In the genomic region with DNA sequence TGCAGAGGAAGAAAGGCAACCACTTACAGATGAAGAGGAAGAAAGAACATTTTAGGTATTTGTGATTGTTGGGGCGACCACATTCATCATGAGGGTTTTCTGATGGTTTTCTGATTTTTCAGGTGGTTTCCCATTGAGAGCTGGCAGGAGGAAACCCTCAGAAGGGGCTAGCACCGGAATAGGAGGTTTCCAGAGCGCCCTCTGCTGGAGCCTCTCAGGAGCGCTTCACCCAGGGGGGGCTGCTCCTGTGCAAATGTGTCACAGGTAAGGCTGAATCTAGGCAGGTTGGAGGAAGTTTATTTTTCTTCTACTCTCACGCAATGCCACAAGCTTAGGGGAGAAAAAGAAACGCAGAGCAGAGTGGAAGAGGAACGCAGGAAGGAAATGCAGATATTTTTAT, we compare ENCODE assay signal across 15 mouse cellular contexts.
DNase-seq lines count a peak whose midpoint lies in the region; ATAC-seq and TF ChIP-seq lines count a peak whose summit lies in the region.
"Had no signal": no experiment of that assay in that cellular context is flagged by ENCODE, and none has a peak within 500 bp of the region (broad histone marks: within the 10 kb centered on the region; RNA-seq: fewer than 3 reads in every experiment).

No protein-coding gene starts in this region.

- no peak for ATAC-seq in CD4-positive, CD25-positive, alpha-beta regulatory T cell, adult 4 months
- no peak for ATAC-seq in liver, postnatal 0 days
- no peak for ATAC-seq in activated CD4-positive, CD25-positive, alpha-beta regulatory T cell, adult 4 months
- ATAC-seq: intestine, embryonic 16.5 days had no signal

- no peak overlapping the region for H3K4me2 ChIP-seq in liver, postnatal 0 days (ENCODE audit: low read depth, low read length)
- H3K4me2 ChIP-seq: embryonic facial prominence, embryonic 12.5 days; heart, embryonic 15.5 days; limb, embryonic 15.5 days; stomach, embryonic 15.5 days had no signal

- H3K9ac ChIP-seq in liver, postnatal 0 days (replicated peaks) = no peak overlapping the region
- H3K9ac ChIP-seq: embryonic facial prominence, embryonic 12.5 days; heart, embryonic 15.5 days; limb, embryonic 15.5 days; stomach, embryonic 15.5 days had no signal

- 60% methylated on average over 7 of the region's 7 CpGs for WGBS in liver, postnatal 0 days (ENCODE audit: insufficient replicate concordance)

- TF ChIP-seq CTCF in layer of hippocampus, adult 2 months (conservative IDR thresholded peaks at IDR 0.05) = peak; percentile 71
- TF ChIP-seq CTCF in E14TG2a.4 (conservative IDR thresholded peaks at IDR 0.05; ENCODE audit: low read length) = peak; percentile 42
- TF ChIP-seq CTCF in liver, postnatal 0 days (IDR thresholded peaks at IDR 0.05; ENCODE audit: low read depth) = peak; percentile 49

- H3K4me3 ChIP-seq in layer of hippocampus, adult 2 months = no peak overlapping the region
- H3K4me3 ChIP-seq in E14TG2a.4 (replicated peaks; ENCODE audit: low read length) = no peak overlapping the region
- H3K4me3 ChIP-seq in liver, postnatal 0 days (ENCODE audit: low read depth, low read length) = no peak overlapping the region
- H3K4me3 ChIP-seq: embryonic facial prominence, embryonic 12.5 days; heart, embryonic 15.5 days; limb, embryonic 15.5 days; myocyte; stomach, embryonic 15.5 days had no signal

- no peak overlapping the region for H3K27ac ChIP-seq in layer of hippocampus, adult 2 months
- H3K27ac ChIP-seq in liver, postnatal 0 days (ENCODE audit: low read depth) = no peak overlapping the region
- H3K27ac ChIP-seq: embryonic facial prominence, embryonic 12.5 days; heart, embryonic 15.5 days; limb, embryonic 15.5 days; stomach, embryonic 15.5 days had no signal

- H3K36me3 ChIP-seq in E14TG2a.4 (ENCODE audit: insufficient read depth, low read length) = no peaks in the 10 kb centered on the region
- no peaks in the 10 kb centered on the region for H3K36me3 ChIP-seq in liver, postnatal 0 days (replicated peaks; ENCODE audit: insufficient read depth, low read length)
- H3K36me3 ChIP-seq: embryonic facial prominence, embryonic 12.5 days; heart, embryonic 15.5 days; limb, embryonic 15.5 days; stomach, embryonic 15.5 days had no signal

- H3K4me1 ChIP-seq in E14TG2a.4 (replicated peaks; ENCODE audit: low read depth, low read length) = peaks cover 6% of the 10 kb centered on the region
- peaks cover 8% of the 10 kb centered on the region for H3K4me1 ChIP-seq in liver, postnatal 0 days (ENCODE audit: insufficient read depth)
- H3K4me1 ChIP-seq: embryonic facial prominence, embryonic 12.5 days; heart, embryonic 15.5 days; limb, embryonic 15.5 days; stomach, embryonic 15.5 days had no signal

- H3K9me3 ChIP-seq in E14TG2a.4 (ENCODE audit: low read length) = 0 out of 2 replicates have a peak, but pooled peaks cover 2% of the 10 kb centered on the region
- H3K9me3 ChIP-seq in liver, postnatal 0 days (ENCODE audit: low read length) = no peaks in the 10 kb centered on the region
- H3K9me3 ChIP-seq: embryonic facial prominence, embryonic 12.5 days; heart, embryonic 15.5 days; limb, embryonic 15.5 days; stomach, embryonic 15.5 days had no signal

- no peaks in the 10 kb centered on the region; the same call in 1 of the 2 replicates for H3K27me3 ChIP-seq in E14TG2a.4 (ENCODE audit: insufficient read depth, low read length)
- H3K27me3 ChIP-seq in liver, postnatal 0 days (ENCODE audit: insufficient read depth, low read length) = no peaks in the 10 kb centered on the region
- H3K27me3 ChIP-seq: embryonic facial prominence, embryonic 12.5 days; heart, embryonic 15.5 days; limb, embryonic 15.5 days; stomach, embryonic 15.5 days had no signal

- TF ChIP-seq EP300 in liver, postnatal 0 days (IDR thresholded peaks at IDR 0.05; ENCODE audit: low read depth) = no peak

- DNase-seq in CD4-positive, CD25-positive, alpha-beta regulatory T cell, adult 2 months (ENCODE audit: low read depth, low spot score) = peak; percentile 32
- DNase-seq in layer of hippocampus, adult 2 months (ENCODE audit: low spot score in 2 of 2) = no peak
- DNase-seq in layer of hippocampus, adult 9-10 months (ENCODE audit: low spot score) = no peak
- peak; percentile 23 for DNase-seq in liver, postnatal 0 days
- no peak for DNase-seq in embryo, embryonic 10 days (ENCODE audit: low spot score)
- DNase-seq: retina, postnatal 1 day had no signal

Comparison
In these comparisons a context has a peak if more than half of its experiments do, and no peak if none do; other contexts are left out.
1. DNase-seq: peak in CD4-positive, CD25-positive, alpha-beta regulatory T cell, adult 2 months (single experiment) and liver, postnatal 0 days (single experiment); none in layer of hippocampus, adult 2 months (0 of 2), layer of hippocampus, adult 9-10 months (single experiment) and embryo, embryonic 10 days (single experiment).
2. Peak in every context shown above with its lines, with median percentiles within 50 percentile points of each other: CTCF ChIP-seq.